Mouse (Mus musculus) brown adipose tissue, adult 24 weeks (tissue): ENCODE data around the gene Grin2c. TPM values are rescaled to one million over a fixed set of nuclear protein-coding genes. Genes with fewer than 3 reads are reported as not detected.

Experiments used
- H3K27ac ChIP-seq: fragments of 200-500 bp; replicated peaks from 2 replicates; pipeline ENCODE4 v1.5.1; 2012; ENCODE audit warnings: low read depth, mild to moderate bottlenecking, low read length
- H3K4me1 ChIP-seq: fragments of 200-500 bp; 2 replicates; pipeline ENCODE4 v1.6.1; 2012; ENCODE audit warnings: low read length, mixed read lengths; ENCODE audit not compliant: control insufficient read depth, insufficient read depth, insufficient read length
- H3K4me3 ChIP-seq: fragments of 200-500 bp; 2 replicates; pipeline ENCODE4 v1.5.1; 2012; ENCODE audit warnings: low read depth, mild to moderate bottlenecking, low read length, moderate library complexity; ENCODE audit not compliant: insufficient read depth
- polyA plus RNA-seq: library from polyadenylated mRNA; stranded (reverse); fragments of >200 nt; gene quantifications from 2 replicates; pipeline ENCODE4 v1.2.4, GENCODE M21; 2012; ENCODE audit not compliant: missing spikeins, insufficient read depth, insufficient read length

The Grin2c gene
- polyA plus RNA-seq, 1 experiment = not detected

GRCm38 (mm10) chr11:115264136-115264861 is 2.7 kb downstream of the Grin2c start:
- H3K4me1 ChIP-seq = no peaks in the 10 kb centered on the region
- no peak overlapping the region for H3K27ac ChIP-seq
- no peak overlapping the region for H3K4me3 ChIP-seq

GRCm38 (mm10) chr11:115262954-115263353 is 4.1 kb downstream of the Grin2c start:
- no peaks in the 10 kb centered on the region; the same call in 1 of the 2 replicates for H3K4me1 ChIP-seq
- no peak overlapping the region for H3K4me3 ChIP-seq
- no peak overlapping the region for H3K27ac ChIP-seq

- Histone ChIP-seq H3K4me1 (no peaks in the 10 kb centered on the region; the same call in 1 of the 2 replicates), H3K27ac (no peak overlapping the region), H3K4me3 (no peak overlapping the region)
Observed at GRCm38 (mm10) chr11:115259134-115259533, 7.9 kb downstream of the Grin2c start.

GRCm38 (mm10) chr11:115257775-115258510 is 9.1 kb downstream of the Grin2c start:
- H3K4me3 ChIP-seq = no peak overlapping the region
- no peak overlapping the region for H3K27ac ChIP-seq
- H3K4me1 ChIP-seq = no peaks in the 10 kb centered on the region; the same call in 1 of the 2 replicates

- no peak overlapping the region for H3K27ac ChIP-seq
- H3K4me3 ChIP-seq = no peak overlapping the region
- H3K4me1 ChIP-seq = no peaks in the 10 kb centered on the region
Observed at GRCm38 (mm10) chr11:115251258-115251657, 15.8 kb downstream of the Grin2c start.

- Histone ChIP-seq H3K27ac (no peak overlapping the region), H3K4me1 (no peaks in the 10 kb centered on the region), H3K4me3 (no peak overlapping the region)
Observed at GRCm38 (mm10) chr11:115250405-115251090, 16.5 kb downstream of the Grin2c start.

- H3K4me1 ChIP-seq = no peaks in the 10 kb centered on the region
- H3K4me3 ChIP-seq = no peak overlapping the region
- no peak overlapping the region for H3K27ac ChIP-seq
Observed at GRCm38 (mm10) chr11:115249721-115250404, 17.2 kb downstream of the Grin2c start.

- Histone ChIP-seq H3K27ac (no peak overlapping the region), H3K4me3 (no peak overlapping the region), H3K4me1 (no peaks in the 10 kb centered on the region)
Observed at GRCm38 (mm10) chr11:115247945-115248344, 19.1 kb downstream of the Grin2c start.

GRCm38 (mm10) chr11:115247240-115247639 is 19.8 kb downstream of the Grin2c start:
- H3K4me1 ChIP-seq = no peaks in the 10 kb centered on the region
- no peak overlapping the region for H3K27ac ChIP-seq
- H3K4me3 ChIP-seq = no peak overlapping the region

- Histone ChIP-seq H3K4me3 (no peak overlapping the region), H3K27ac (no peak overlapping the region), H3K4me1 (no peaks in the 10 kb centered on the region)
Observed at GRCm38 (mm10) chr11:115246386-115246785, 20.7 kb downstream of the Grin2c start.

GRCm38 (mm10) chr11:115244840-115245239 is 22.2 kb downstream of the Grin2c start:
- no peak overlapping the region for H3K27ac ChIP-seq

GRCm38 (mm10) chr11:115243783-115244182 is 23.3 kb downstream of the Grin2c start:
- Histone ChIP-seq H3K4me3 (no peak overlapping the region), H3K27ac (no peak overlapping the region), H3K4me1 (no peaks in the 10 kb centered on the region)

More at GRCm38 (mm10) chr11:115244840-115245239, 22.2 kb downstream of the Grin2c start:
- Histone ChIP-seq H3K4me1 (no peaks in the 10 kb centered on the region), H3K4me3 (no peak overlapping the region)

- no peak overlapping the region for H3K27ac ChIP-seq
- no peak overlapping the region for H3K4me3 ChIP-seq
- no peaks in the 10 kb centered on the region for H3K4me1 ChIP-seq
Observed at GRCm38 (mm10) chr11:115242746-115243145, 24.3 kb downstream of the Grin2c start.

- H3K27ac ChIP-seq = no peak overlapping the region
- peaks cover 2% of the 10 kb centered on the region; the same call in 1 of the 2 replicates for H3K4me1 ChIP-seq
- H3K4me3 ChIP-seq = no peak overlapping the region
Observed at GRCm38 (mm10) chr11:115241402-115241801, 25.6 kb downstream of the Grin2c start.

GRCm38 (mm10) chr11:115236570-115236969 is 30.5 kb downstream of the Grin2c start:
- Histone ChIP-seq H3K27ac (no peak overlapping the region), H3K4me1 (peaks cover 2% of the 10 kb centered on the region; the same call in 1 of the 2 replicates), H3K4me3 (no peak overlapping the region)
